Mouse (Mus musculus) activated CD4-positive, CD25-positive, alpha-beta regulatory T cell, adult 4 months (primary cell): ENCODE results near the gene Slc17a8. TPM values are rescaled to one million over a fixed set of nuclear protein-coding genes. Genes with fewer than 3 reads are reported as not detected.
"Not testable (repeated sequence)": the region's sequence is repeated elsewhere in the genome, so short reads cannot be mapped to it uniquely, and the experiment has no call there.

Source experiments
- ATAC-seq: one replicate; pipeline ENCODE4 v1.8.0; 2017
- polyA plus RNA-seq, 2 experiments: library from polyadenylated mRNA; unstranded; fragments of 100-300 nt; shearing (Covaris generic); gene quantifications; one replicate each; pipeline ENCODE4 v1.2.1; 2017

Gene Slc17a8
- polyA plus RNA-seq, 2 experiments from 2014 or later: 0.29 TPM; not detected in 1

DNA sequence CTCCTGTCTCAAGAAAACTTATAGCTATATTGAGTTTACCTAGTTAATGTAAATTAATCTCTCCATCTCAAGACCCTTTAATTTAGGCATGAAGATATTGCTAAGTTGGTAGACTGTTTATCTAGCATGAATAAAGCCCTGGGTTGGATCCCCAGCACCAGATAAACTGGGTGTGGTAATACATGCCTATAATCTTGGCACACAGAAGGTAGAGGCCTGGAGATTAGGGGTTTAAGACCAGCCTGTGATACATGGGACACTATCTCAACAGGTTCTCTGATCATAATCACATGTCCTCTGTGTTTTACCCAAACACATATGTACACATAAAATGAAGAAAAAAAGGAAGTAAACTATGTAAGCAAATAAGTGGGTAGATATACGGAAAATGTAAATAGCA, 32.3 kb downstream of the Slc17a8 start:
- ATAC-seq: no peak

DNA sequence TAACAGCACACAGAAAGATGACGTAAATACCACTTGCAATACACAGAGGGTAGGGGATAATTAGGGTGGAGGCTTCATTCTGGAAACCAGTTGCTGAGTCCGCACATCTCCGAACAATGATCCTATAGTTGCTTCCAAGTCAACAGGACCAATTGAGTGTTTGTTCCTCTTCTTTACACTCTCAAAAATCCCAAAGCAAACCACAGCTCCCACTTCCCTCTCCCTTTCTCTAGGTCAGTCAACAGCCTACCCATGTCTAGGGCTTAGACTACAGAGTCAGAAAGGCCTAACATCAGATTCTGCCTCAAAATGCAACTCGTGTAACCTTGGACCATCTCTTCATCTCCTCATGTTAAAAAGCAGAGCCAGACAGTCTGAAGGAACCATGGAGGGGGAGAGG, 36.3 kb downstream of the Slc17a8 start:
- ATAC-seq: no peak

DNA sequence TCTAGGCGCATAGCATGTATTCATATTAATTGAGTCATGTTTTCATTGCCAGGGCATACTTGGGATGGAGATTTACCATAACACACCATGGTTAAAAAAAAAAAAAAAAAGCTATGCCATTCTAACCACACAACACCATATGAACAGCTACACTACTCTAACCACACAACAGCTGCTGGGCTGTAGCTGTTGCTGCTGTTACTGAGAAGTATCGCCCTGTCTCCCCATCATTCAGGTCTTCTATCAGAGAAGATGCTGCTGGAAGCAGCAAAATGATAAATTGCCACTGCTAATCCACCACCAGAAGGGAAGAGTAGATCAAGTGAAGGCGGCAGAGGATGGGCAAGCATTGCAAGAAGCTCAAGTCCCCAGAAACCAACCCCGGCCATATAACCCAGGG, 42.3 kb downstream of the Slc17a8 start:
- no peak for ATAC-seq

DNA sequence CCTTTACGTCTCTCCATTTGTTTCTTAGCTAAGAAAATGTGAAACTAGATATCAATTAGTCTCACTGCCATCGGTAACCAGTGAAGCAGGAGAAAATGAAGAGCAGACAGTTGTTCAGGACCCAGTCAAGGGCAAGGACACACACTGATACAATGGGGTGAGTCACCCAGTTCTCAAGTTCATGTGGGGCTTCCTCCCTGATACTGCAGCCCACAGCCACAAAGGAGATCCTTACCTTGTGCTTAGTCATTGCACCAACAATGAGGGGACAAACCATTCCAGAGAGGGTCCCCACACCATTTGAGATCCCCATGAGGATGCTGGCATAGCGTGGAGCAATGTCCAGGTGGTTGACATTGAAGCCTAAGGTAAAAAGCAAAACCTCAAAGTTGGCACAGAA, 43.4 kb downstream of the Slc17a8 start:
- no peak for ATAC-seq

DNA sequence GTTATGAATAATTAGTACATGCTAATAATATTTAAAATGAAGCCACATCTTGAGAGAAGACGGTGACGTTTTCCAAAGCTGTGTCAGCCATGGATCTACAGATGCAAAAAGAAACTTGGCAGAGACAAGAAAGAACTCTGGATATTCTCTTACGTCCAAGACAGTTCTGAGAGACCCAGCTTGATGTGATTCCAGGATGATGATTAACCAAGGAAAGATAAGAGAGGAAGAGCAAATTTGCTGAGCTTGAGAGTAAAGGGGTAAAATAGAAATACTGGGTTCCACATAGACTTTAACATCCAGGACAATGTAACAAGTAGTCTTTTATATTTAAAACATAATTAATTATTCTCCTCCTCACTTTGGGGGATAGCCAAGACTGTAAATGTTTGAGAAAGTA, 47.6 kb downstream of the Slc17a8 start:
- ATAC-seq: no peak

DNA sequence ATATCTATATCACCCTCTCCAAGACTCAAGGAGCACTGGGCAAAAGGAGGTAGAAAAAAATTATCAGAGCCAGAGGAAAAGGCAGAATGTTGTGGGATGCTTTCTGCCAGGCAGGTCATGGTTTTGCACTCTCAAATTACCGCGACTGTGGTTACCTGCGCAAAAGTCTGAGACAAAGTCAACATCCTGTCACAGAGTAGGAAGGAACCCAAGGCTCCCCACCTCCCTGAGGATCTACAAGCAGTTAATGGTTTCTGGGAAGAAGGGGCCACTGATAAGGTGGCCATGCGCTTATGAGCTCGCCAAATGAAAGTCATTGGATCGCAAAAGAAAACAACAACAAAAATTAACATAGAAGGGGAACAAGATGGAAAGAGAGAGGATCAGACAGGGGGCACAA, 48.1 kb downstream of the Slc17a8 start:
- no peak for ATAC-seq

DNA sequence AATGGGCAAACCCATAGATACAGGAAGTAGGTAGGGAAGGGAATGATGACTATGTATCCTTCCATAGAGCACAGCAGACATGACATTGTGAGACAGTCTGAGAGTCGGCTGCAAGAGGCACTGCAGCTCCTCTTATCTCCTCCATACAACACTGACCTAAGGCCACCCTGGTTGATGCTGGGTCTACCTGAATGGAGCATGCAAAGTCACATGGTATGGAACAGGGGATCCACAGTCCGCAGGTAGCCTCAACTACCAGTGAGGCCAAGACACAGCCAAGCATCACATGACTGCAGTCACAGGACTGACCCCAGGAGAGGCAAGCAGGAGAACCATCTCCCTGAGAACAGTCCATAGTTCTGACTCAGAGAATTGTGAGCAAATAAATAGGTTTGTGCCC, 53.7 kb downstream of the Slc17a8 start:
- no peak for ATAC-seq

DNA sequence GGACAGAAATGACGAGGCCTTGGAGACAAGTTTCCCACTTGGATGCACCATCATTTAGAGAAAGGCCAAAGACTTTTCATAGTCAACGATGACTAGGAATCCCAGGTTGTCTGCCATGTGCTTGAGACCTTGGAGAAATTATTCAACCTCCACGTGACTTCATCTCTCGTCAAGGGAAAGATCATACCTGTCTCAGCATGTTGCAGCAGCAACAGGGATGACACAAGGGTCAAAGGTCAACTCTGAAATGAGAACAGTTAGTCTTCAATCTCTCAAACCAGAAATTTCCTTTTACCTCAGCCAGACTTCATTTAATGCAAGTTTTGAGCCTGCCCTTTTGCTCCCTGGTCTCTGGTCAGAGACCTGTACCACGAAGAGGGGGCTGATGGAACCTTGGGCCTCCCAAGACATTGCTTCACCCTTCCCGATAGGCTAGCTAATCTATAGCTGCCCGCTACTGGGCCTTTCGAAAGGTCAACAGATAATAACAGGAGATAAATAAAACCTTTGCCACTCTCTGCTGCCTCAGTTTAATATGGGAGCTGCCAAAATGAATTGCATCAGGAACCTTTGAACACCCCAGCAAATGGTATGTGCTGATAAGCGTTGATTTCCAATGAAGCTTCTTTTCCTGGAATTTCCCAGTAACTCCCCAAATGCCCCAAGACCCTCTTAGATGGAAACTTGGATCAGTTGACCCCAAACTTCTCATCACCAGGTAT, 55.6 kb downstream of the Slc17a8 start:
- ATAC-seq: no peak

DNA sequence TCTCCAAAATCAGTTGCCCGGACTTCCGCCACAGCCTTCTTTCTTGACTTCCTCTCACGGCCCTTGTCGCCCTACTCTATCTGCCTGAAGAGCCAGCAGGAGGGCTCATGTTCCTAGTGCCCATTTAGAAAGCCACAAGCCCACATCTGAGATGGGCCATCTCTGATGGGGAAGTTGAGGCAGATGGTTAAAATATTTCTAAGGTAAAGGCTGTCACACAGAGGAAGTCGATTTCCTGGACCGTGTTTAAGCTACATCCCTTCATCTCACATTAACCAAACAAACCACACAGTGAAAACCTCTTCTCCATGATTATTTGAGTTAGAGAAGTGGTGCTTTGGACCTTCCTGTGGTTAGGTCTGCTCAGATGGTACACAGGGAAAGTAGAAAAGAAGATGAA, 58.9 kb downstream of the Slc17a8 start:
- no peak for ATAC-seq

DNA sequence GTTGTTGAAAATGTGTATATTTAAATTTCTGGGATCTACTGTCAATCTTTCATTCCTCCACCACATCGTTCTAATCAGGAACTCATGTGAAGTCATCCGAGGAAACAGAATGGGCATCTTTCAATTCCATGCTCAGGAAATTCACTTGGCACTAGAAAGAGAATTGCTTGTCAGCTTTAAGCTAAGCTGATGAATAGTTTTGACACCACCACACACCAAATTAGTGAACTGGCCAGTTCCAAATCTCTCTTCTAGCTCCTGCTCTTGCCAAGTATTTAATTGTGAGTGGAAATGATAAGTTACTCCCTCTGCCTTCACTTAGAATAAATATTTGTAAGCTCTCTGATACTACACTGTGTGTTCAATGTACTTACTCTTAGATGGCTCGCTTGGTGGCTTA, 61.7 kb downstream of the Slc17a8 start:
- ATAC-seq: no peak

DNA sequence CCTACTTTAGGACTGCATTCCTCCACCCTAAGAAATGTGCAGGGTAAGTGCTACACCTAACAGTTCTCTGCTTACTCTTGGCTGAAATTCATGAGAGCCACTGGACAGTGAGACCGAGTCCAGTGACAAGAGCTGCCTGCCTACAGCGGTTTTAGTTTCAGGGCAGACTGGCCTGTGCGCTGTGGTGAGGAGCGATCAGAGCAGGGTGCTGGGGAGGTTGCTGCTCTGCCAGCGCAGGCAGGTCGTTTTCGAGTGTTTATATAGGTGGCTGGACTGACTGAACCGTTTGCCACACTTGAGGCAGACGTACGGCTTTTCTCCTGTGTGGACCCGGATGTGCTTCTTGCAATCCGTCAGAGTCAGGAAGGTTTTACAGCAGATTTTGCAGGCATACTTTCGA, 66.2 kb downstream of the Slc17a8 start:
- not testable (repeated sequence) for ATAC-seq

DNA sequence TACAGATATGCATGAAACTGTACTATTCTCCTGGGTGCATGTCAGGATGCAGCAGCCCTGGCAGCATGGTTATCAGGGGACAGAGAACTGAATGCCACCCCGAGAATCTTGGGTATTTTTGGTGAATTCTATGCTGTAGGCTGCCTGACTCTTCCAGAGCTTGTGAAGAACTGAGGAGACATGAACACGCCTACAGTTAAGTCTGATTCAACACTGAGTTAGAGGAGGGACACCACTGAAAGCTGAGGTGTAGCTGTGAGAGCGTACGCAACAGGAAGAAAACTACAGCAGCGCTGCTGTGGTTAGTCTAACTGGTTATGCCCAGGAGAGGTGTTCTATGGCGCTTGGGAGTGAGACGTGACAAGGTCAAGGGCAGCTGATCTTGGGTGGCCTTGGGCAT, 67.2 kb downstream of the Slc17a8 start:
- not testable (repeated sequence) for ATAC-seq

DNA sequence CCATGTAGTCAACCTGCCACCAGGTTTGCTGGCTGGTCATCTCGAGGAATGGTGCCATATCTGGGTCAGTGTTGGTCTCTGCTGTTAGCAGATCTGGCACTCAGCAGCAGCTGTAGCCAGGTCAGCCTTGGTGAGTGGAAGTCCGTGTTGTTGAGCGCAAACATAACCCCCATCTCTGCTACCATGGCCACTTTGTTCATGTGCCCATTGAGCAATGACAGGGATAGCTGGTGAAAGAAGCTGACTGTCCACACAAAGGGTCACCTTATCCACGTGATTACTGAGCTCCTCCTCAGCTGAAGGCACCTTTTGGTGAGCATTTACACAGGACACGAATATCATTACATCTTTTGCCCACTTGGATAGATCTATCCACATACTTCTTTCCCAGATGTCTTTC, 68.0 kb downstream of the Slc17a8 start:
- no peak for ATAC-seq

DNA sequence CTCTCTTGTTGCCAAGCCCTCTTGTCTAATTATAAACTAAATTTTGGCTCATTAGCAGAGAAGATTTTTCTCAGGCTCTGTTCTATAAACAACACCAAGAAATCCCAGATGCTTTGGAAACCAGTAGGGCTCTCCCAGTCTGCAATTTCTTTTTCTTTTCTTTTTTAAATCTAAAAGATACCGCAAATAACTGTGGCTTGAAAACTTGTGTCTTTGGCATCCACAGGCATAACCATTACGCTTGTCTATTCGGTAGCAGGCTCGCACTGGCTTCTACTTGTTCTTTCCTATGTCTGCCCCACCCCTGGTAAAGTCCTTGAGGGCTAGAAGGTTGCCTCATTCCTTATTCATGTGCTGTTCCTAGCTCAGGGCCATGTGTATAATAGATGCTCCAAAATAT, 69.4 kb downstream of the Slc17a8 start:
- no peak for ATAC-seq

DNA sequence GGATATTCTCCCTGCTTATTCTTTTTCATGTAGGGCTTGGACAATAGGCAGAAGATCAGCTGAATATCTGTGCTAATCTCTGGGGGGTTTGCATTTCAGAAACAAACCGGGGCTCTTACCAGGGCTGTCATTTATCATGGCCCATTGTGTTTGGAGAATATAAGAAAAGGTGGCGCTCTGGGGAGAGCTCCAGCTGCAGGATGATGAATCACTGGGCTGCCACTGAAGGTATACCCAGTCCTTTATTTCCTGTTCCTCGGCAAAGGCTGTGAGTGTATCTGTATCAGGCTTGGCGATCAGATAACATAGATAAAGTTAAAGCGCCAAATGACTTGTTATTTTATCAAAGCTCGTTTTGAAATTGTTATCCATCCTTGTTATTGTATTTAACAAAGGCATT, 73.0 kb downstream of the Slc17a8 start:
- ATAC-seq: no peak

DNA sequence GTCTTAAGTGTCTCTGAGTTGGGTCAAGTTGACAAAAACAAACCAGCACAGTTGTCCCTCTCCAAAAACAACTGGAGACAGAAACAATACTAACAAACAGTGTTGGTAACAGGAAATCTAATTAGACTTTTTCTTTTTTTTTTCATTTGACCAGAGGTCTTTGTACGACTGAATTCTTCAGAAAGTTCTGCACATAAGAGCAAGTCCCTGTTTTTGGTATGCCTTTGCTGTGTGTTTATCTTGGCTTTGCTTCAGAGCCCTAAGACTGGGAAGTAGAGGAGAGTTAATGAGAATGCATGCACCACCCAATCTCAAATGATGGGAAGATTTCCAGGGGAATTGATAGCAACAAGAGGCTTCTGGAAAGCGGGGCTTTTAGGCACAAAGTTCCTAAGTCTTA, 74.1 kb downstream of the Slc17a8 start:
- ATAC-seq: no peak

DNA sequence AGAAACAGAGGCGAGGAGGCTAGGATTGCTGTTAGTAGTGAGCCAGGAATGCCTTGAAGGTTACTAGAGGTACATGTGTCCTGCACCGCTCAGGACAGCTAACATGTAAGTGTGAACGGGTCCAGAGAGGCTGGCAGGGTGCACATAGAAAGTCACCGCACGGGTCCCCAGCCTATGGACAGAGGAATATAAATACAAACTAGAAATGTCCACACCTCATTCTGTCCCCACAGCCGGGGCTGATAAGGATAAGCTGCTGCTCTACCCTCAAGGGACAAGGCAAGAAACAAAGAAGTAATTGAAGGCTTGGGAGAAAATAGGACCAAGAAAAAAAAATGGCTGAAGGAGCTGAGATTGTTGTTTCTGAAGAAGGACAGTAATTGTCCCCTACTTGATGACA, 77.2 kb downstream of the Slc17a8 start:
- no peak for ATAC-seq

DNA sequence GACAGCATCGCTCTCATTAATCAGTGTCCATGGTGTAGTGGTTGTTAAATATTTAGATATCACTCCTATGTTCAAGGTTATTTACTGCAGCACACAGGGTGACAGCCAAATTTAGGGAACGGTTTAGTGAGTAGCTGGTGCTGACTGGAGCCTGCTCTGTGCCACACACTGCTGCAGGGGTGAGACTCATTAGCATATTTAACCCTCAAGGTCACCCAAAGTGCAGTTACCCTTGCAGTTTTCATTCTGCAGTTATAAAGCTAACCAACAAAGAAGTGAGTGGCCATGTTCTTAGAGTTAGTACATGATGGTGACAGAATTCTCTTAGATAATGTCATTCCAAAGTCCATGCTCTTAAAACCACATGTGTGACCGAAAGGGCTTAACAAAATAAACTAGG, 78.7 kb downstream of the Slc17a8 start:
- ATAC-seq: no peak

DNA sequence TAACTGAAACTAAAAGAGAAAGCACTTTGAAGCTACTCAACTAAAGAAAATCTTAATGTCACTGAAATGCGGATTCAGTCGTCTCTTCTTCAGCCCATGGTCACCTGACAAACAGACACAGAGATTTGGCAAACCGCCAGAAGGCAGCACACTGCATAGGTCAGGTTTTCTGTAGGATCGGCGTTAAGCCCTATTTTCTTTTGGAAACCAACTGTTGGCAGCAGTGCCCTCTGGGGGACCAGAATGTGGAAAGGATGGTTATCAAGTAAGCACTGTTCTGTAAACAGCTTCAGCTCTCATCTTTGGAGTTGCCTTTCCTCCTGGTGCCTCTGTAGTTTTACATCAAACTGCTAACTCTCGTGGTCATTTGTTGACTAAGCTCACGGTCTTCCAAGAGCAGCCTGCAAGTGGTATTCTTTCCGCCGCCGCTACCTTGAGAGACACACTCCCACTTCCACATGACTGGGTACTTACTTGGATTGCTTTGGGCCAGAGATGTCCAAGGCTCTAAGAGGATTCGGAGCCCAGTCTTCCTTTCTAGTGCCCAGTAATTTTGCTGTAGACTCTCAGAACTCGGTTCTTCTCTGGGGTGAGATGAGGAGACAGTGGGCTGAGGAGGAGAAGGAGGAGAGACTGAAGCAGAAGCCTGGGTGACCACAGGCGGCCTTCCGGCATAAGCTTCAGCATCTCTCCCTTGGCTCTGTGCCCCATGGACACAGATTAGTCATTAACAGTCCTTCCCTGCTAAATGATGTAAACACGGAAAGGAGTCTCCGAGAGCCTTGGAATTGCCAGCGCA, 87.9 kb downstream of the Slc17a8 start, which contains the start of gene Nr1h4:
Gene Nr1h4 (minus strand): TSS at position 657 of the 799 bp plus-strand sequence.
- no peak for ATAC-seq

DNA sequence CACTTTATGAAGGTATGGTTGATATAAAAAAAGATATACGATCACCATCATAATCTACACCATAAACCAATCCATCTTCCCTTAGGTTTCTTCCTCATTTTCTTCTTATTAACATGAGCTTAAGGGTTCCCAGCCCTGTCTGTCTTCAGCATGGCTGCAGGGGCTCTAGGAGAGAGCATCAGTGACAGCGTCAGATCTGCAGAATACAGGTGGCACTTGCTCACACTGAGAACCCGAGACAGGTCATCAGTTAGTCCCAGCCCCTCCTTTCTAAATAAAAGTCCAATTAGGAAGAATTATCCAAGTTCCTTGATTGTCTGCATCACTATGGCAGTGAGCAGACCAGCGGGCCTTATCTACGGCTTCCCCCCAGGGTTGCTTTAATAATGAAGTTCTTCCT, 88.6 kb downstream of the Slc17a8 start:
- no peak for ATAC-seq

DNA sequence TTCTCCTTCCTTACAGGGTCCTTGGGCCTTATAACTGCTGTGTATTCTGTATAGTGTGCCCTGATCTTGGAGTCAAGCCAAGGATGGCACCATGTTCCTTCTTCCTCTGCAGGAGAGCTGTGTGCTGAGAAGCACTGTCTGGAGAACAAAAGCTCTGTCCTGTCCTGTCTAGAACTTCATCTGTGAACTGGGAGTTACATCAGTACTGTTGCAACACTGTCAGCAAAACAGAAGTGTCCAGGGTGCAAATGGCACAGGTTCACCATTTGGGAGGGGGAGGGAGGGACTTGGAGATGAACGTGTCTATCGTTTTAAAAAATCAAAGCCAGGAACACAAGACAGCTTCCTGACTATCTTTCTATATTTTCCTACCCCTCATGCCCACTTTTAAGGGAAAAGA, 89.1 kb downstream of the Slc17a8 start:
- ATAC-seq: no peak

DNA sequence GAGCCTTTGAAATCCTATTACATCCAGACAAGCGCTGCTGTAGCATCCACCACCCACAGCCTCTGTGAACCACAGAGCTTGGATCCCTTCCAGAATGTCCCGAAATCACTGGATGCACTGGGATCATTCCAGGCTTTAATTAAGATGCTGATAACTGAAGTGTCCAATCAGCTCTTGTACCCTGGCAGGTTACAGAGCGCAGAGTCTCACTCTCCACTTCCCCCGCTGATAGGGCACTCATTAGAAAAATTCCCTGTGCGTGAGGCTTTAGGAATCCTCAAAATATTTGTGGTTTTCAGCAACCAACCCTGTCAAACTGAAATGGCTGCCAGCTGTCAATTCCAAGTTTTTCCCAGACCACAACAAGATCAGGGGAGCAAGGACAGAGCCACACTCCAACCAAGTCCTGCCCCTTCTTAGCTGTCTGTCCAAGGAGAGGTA, 89.8 kb downstream of the Slc17a8 start:
- ATAC-seq: no peak

DNA sequence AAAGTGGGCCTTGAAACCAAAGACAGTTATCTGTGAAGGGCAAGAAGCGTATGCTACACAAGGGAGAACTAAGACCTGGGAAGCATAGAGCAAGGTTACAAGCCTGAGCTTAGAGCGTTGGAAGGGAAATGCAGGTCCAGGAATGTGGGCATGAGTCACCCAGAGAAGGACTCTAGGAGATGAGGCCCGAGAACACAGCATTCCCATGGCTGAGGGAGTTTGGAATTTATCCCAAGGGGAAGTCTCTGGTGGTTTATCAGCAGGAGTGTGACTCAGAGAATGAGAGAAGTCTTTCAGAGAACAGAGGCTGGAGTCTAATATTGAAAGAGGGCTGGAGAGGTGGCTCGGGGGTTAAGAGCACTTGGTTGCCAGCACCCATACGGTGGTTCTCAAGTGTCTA, 94.0 kb downstream of the Slc17a8 start:
- no peak for ATAC-seq

DNA sequence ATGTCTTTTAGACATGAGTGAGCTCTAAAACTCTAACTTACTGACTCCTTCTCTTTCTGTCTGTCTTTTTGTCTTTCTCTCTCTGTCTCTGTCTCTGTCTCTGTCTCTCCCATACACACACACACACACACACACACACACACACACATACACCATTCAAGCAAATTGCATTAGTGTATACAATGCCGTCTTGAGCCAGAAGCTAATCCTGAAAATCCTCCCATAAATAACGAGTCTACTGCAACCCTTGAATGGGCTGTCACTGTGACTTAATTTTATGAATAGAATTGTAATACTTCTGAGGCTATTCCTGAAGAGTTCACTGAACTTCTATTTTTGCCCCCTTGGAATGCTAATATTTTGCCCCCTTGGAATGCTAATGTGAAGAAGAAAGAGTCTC, 95.2 kb downstream of the Slc17a8 start:
- no peak for ATAC-seq
